Mouse (Mus musculus) cerebellum, adult 2 months (tissue): ENCODE results near the gene Arhgap21.

Experiments
- CTCF ChIP-seq: fragments of 200-500 bp; IDR thresholded peaks from 2 replicates; pipeline ENCODE4 v1.5.1; 2011; ENCODE audit warnings: low read depth, mild to moderate bottlenecking, control low read depth, low read length, moderate library complexity, borderline replicate concordance; ENCODE audit not compliant: insufficient read depth
- POLR2A ChIP-seq: fragments of 200-500 bp; IDR thresholded peaks from 2 replicates; pipeline ENCODE4 v1.6.1; 2011; ENCODE audit warnings: low read length, control low read depth, borderline replicate concordance; ENCODE audit not compliant: insufficient read depth

DNA sequence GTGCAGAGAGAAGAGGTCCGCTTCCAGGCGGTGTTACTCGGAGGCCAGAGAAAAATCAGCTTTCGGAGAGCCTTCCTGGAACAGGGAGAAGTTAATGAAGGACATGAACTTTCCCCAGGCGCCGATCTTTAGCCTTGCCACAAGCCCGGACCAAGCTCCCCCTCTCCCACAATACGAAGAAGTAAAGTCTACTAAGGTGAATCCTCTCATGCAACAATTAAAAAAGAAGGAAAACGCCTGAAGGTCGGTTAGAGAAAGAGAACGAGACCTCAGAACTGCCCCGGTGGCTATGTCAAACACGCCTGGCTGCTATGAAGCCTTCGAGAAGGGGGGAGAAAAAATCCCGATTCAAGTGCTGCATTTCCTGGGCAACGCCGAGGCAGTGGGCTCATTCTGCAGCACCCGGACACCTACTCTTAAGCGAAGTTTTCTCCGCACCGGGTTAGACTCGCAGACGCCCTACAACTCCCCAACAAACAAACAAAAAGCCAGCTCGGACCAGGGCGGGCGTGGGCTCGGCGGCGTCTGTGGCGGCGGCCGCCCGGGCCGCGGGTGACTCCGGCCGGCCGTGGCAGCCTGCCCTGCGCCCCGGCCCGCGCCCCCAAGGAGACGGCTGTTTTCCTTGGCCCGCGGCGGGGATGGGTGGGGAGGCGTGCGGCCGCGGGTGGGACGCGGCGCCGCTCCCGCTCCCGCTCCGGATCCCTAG is 882 bp downstream of the Arhgap21 start:
- TF ChIP-seq POLR2A (no peak), CTCF (no peak)
